Mouse (Mus musculus) cortical plate, adult 2 months (tissue): ENCODE data around the gene Prex1. TPM values are rescaled to one million over a fixed set of nuclear protein-coding genes. Genes with fewer than 3 reads are reported as not detected.

Source experiments
- H3K27ac ChIP-seq: fragments of 200-500 bp; 2 replicates; pipeline ENCODE4 v1.5.1; 2012; ENCODE audit warnings: low read length, control low read depth, inconsistent platforms; ENCODE audit not compliant: insufficient read depth
- H3K4me1 ChIP-seq: fragments of 200-500 bp; 2 replicates; pipeline ENCODE4 v1.6.1; 2011; ENCODE audit warnings: low read length; ENCODE audit not compliant: control insufficient read depth, insufficient read depth
- H3K4me3 ChIP-seq: fragments of 200-500 bp; 2 replicates; pipeline ENCODE4 v1.5.1; 2011; ENCODE audit warnings: mild to moderate bottlenecking, low read length, control low read depth; ENCODE audit not compliant: insufficient read depth
- CTCF ChIP-seq: fragments of 200-500 bp; IDR thresholded peaks from 2 replicates; pipeline ENCODE4 v1.5.1; 2011; ENCODE audit warnings: mild to moderate bottlenecking, control low read depth, low read length; ENCODE audit not compliant: insufficient read depth; ENCODE audit errors: extremely low read depth
- POLR2A ChIP-seq: fragments of 200-500 bp; IDR thresholded peaks from 2 replicates; pipeline ENCODE4 v1.6.1; 2011; ENCODE audit warnings: mild to moderate bottlenecking, low read length, control low read depth; ENCODE audit not compliant: insufficient read depth; ENCODE audit errors: extremely low read depth
- polyA plus RNA-seq: library from polyadenylated mRNA; depleted of rRNA; stranded (reverse); fragments of >200 nt; gene quantifications from 2 replicates; pipeline ENCODE4 v1.2.3, GENCODE M21; 2012

The Prex1 gene
- polyA plus RNA-seq, 1 experiment = 83.3 TPM

- Histone ChIP-seq H3K4me1 (peaks cover 14% of the 10 kb centered on the region), H3K27ac (no peak overlapping the region), H3K4me3 (no peak overlapping the region)
- TF ChIP-seq POLR2A (no peak), CTCF (no peak)
Measured at GRCm38 (mm10) chr2:166656630-166657029, 57.0 kb downstream of the Prex1 start.

GRCm38 (mm10) chr2:166655727-166656520 is 57.7 kb downstream of the Prex1 start:
- Histone ChIP-seq H3K4me1 (peaks cover 15% of the 10 kb centered on the region), H3K27ac (no peak overlapping the region), H3K4me3 (no peak overlapping the region)
- TF ChIP-seq CTCF (no peak), POLR2A (no peak)

GRCm38 (mm10) chr2:166655308-166655707 is 58.3 kb downstream of the Prex1 start:
- no peak overlapping the region for H3K4me3 ChIP-seq
- no peak overlapping the region for H3K27ac ChIP-seq
- no peak for TF ChIP-seq POLR2A
- no peak for TF ChIP-seq CTCF
- H3K4me1 ChIP-seq = peaks cover 15% of the 10 kb centered on the region

GRCm38 (mm10) chr2:166654875-166655274 is 58.8 kb downstream of the Prex1 start:
- TF ChIP-seq CTCF (no peak), POLR2A (no peak)
- peaks cover 15% of the 10 kb centered on the region for H3K4me1 ChIP-seq
- H3K27ac ChIP-seq = no peak overlapping the region
- no peak overlapping the region for H3K4me3 ChIP-seq

GRCm38 (mm10) chr2:166653564-166653963 is 60.1 kb downstream of the Prex1 start:
- H3K4me1 ChIP-seq = peaks cover 15% of the 10 kb centered on the region
- H3K4me3 ChIP-seq = no peak overlapping the region
- TF ChIP-seq CTCF (no peak), POLR2A (no peak)
- no peak overlapping the region for H3K27ac ChIP-seq

GRCm38 (mm10) chr2:166652672-166653071 is 61.0 kb downstream of the Prex1 start:
- TF ChIP-seq POLR2A = no peak
- TF ChIP-seq CTCF = no peak
- H3K4me3 ChIP-seq = no peak overlapping the region
- H3K27ac ChIP-seq = no peak overlapping the region
- H3K4me1 ChIP-seq = peaks cover 13% of the 10 kb centered on the region

- Histone ChIP-seq H3K4me3 (no peak overlapping the region), H3K27ac (no peak overlapping the region), H3K4me1 (peaks cover 18% of the 10 kb centered on the region)
- TF ChIP-seq POLR2A (no peak), CTCF (no peak)
Measured at GRCm38 (mm10) chr2:166651317-166652030, 62.2 kb downstream of the Prex1 start.

- no peak overlapping the region for H3K4me3 ChIP-seq
- TF ChIP-seq POLR2A (no peak), CTCF (no peak)
- peaks cover 16% of the 10 kb centered on the region for H3K4me1 ChIP-seq
- no peak overlapping the region for H3K27ac ChIP-seq
Measured at GRCm38 (mm10) chr2:166650414-166650813, 63.2 kb downstream of the Prex1 start.

GRCm38 (mm10) chr2:166647242-166647641 is 66.4 kb downstream of the Prex1 start:
- 0 out of 2 replicates have a peak overlapping the region, but pooled peaks have one; percentile 74 for H3K27ac ChIP-seq
- TF ChIP-seq POLR2A (no peak), CTCF (no peak)
- H3K4me3 ChIP-seq = no peak overlapping the region
- peaks cover 16% of the 10 kb centered on the region for H3K4me1 ChIP-seq

GRCm38 (mm10) chr2:166646434-166647088 is 67.1 kb downstream of the Prex1 start:
- peak overlapping the region; percentile 74 for H3K27ac ChIP-seq
- peaks cover 15% of the 10 kb centered on the region for H3K4me1 ChIP-seq
- no peak overlapping the region for H3K4me3 ChIP-seq
- TF ChIP-seq CTCF = no peak
- no peak for TF ChIP-seq POLR2A
